Mouse (Mus musculus): ENCODE data around the gene Tgif2. TPM values are rescaled to one million over a fixed set of nuclear protein-coding genes. Genes with fewer than 3 reads are reported as not detected.
A peak's percentile ranks its signal among the peaks of the same experiment; 100 is the strongest.
"Not testable (repeated sequence)": the region's sequence is repeated elsewhere in the genome, so short reads cannot be mapped to it uniquely, and the experiment has no call there.

Tgif2 gene
- total RNA-seq, 2 experiments from 2014 or later: 0.77 to 1.4 TPM

GRCm38 (mm10) chr2:156850505-156850904 is 10.7 kb downstream of the Tgif2 start:
- Histone ChIP-seq H3K27ac (no peak overlapping the region), H3K4me3 (no peak overlapping the region)
- no peak for DNase-seq (ENCODE audit: low spot score in 2 of 2)
- TF ChIP-seq CTCF (conservative IDR thresholded peaks at IDR 0.05): no peak

- not testable (repeated sequence) for H3K27ac ChIP-seq; DNase-seq (ENCODE audit: low spot score in 2 of 2); H3K4me3 ChIP-seq
Measured at GRCm38 (mm10) chr2:156853584-156853983, 13.8 kb downstream of the Tgif2 start.

- TF ChIP-seq CTCF (conservative IDR thresholded peaks at IDR 0.05): peak; percentile 65
- H3K4me3 ChIP-seq, H3K27ac ChIP-seq: not testable (repeated sequence)
- DNase-seq (ENCODE audit: low spot score in 2 of 2): peak; percentile 31 to 54
Measured at GRCm38 (mm10) chr2:156853999-156854771, 14.4 kb downstream of the Tgif2 start.

- DNase-seq (ENCODE audit: low spot score in 2 of 2): no peak
- Histone ChIP-seq H3K4me3 (no peak overlapping the region), H3K27ac (no peak overlapping the region)
- TF ChIP-seq CTCF (conservative IDR thresholded peaks at IDR 0.05): no peak
Measured at GRCm38 (mm10) chr2:156856311-156856710, 16.5 kb downstream of the Tgif2 start.

GRCm38 (mm10) chr2:156857385-156857791 is 17.6 kb downstream of the Tgif2 start:
- no peak for DNase-seq (ENCODE audit: low spot score in 2 of 2)
- TF ChIP-seq CTCF (conservative IDR thresholded peaks at IDR 0.05): no peak
- Histone ChIP-seq H3K27ac (no peak overlapping the region), H3K4me3 (no peak overlapping the region)

GRCm38 (mm10) chr2:156857835-156858234 is 18.0 kb downstream of the Tgif2 start, which contains the start of gene 4930518I15Rik:
Gene 4930518I15Rik (minus strand): TSS chr2:156857946.
- no peak for TF ChIP-seq CTCF (conservative IDR thresholded peaks at IDR 0.05)
- no peak within 1 kb of the TSS for H3K4me3 ChIP-seq
- H3K27ac ChIP-seq: no peak within 1 kb of the TSS
- DNase-seq (ENCODE audit: low spot score in 2 of 2): no peak

- DNase-seq (ENCODE audit: low spot score in 2 of 2): no peak
- no peak overlapping the region for H3K4me3 ChIP-seq
- no peak for TF ChIP-seq CTCF (conservative IDR thresholded peaks at IDR 0.05)
- no peak overlapping the region for H3K27ac ChIP-seq
Measured at GRCm38 (mm10) chr2:156858671-156859070, 18.9 kb downstream of the Tgif2 start.

GRCm38 (mm10) chr2:156862041-156862717 is 22.4 kb downstream of the Tgif2 start:
- peak in 1 of 2 experiments; percentile 13 for DNase-seq (ENCODE audit: low spot score in 2 of 2)
- TF ChIP-seq CTCF (conservative IDR thresholded peaks at IDR 0.05): no peak
- H3K27ac ChIP-seq: peak overlapping the region; percentile 86
- H3K4me3 ChIP-seq: peak overlapping the region; percentile 99

GRCm38 (mm10) chr2:156862772-156863486 is 23.1 kb downstream of the Tgif2 start, which contains the start of gene Rab5if:
Gene Rab5if (plus strand): TSS chr2:156863128.
- DNase-seq (ENCODE audit: low spot score in 2 of 2): peak; percentile 98 to 99
- TF ChIP-seq CTCF (conservative IDR thresholded peaks at IDR 0.05): peak; percentile 79
- H3K4me3 ChIP-seq: peak within 1 kb of the TSS; percentile 99
- H3K27ac ChIP-seq: peak within 1 kb of the TSS; percentile 93

GRCm38 (mm10) chr2:156863487-156864160 is 23.8 kb downstream of the Tgif2 start:
- H3K4me3 ChIP-seq: peak overlapping the region; percentile 99
- no peak for TF ChIP-seq CTCF (conservative IDR thresholded peaks at IDR 0.05)
- peak overlapping the region; percentile 93 for H3K27ac ChIP-seq
- DNase-seq (ENCODE audit: low spot score in 2 of 2): no peak

GRCm38 (mm10) chr2:156864481-156864880 is 24.7 kb downstream of the Tgif2 start:
- Histone ChIP-seq H3K4me3 (peak overlapping the region; percentile 99), H3K27ac (peak overlapping the region; percentile 93)
- TF ChIP-seq CTCF (conservative IDR thresholded peaks at IDR 0.05): no peak
- DNase-seq (ENCODE audit: low spot score in 2 of 2): no peak

GRCm38 (mm10) chr2:156868994-156869393 is 29.2 kb downstream of the Tgif2 start:
- DNase-seq (ENCODE audit: low spot score in 2 of 2): peak; percentile 19 to 22
- Histone ChIP-seq H3K4me3 (no peak overlapping the region), H3K27ac (peak overlapping the region; percentile 32; the same call in 1 of the 2 replicates)
- peak; percentile 26 for TF ChIP-seq CTCF (conservative IDR thresholded peaks at IDR 0.05)
